Mouse (Mus musculus) intestine, embryonic 16.5 days (tissue): ENCODE data around the gene Myof. TPM values are rescaled to one million over a fixed set of nuclear protein-coding genes. Genes with fewer than 3 reads are reported as not detected.

Source experiments
- ATAC-seq: fragments of 200-750 bp; cut with Nextera tagmentation; 2 replicates; pipeline ENCODE4 v1.8.0; 2017; ENCODE audit warnings: moderate TSS enrichment, moderate library complexity
- H3K27ac ChIP-seq: fragments of 300-500 bp; sonication (generic); 2 replicates; pipeline ENCODE4 v1.5.1; 2014; ENCODE audit warnings: mild to moderate bottlenecking, low read length
- H3K27me3 ChIP-seq: fragments of 300-500 bp; sonication (generic); replicated peaks from 2 replicates; pipeline ENCODE4 v1.6.1; 2014; ENCODE audit warnings: low read length, control low read depth, mixed read lengths; ENCODE audit not compliant: control insufficient read depth, insufficient read depth
- H3K36me3 ChIP-seq: fragments of 300-500 bp; sonication (generic); 2 replicates; pipeline ENCODE4 v1.6.1; 2014; ENCODE audit warnings: low read length, control low read depth; ENCODE audit not compliant: control insufficient read depth, insufficient read depth
- H3K4me1 ChIP-seq: fragments of 300-500 bp; sonication (generic); 2 replicates; pipeline ENCODE4 v1.6.1; 2014; ENCODE audit warnings: low read length, control low read depth, mixed read lengths; ENCODE audit not compliant: control insufficient read depth, insufficient read depth
- H3K4me2 ChIP-seq: fragments of 300-500 bp; sonication (generic); 2 replicates; pipeline ENCODE4 v1.6.1; 2014; ENCODE audit warnings: low read depth, low read length, control low read depth
- H3K4me3 ChIP-seq: fragments of 300-500 bp; sonication (generic); 2 replicates; pipeline ENCODE4 v1.5.1; 2014; ENCODE audit warnings: mild to moderate bottlenecking, low read length
- H3K9ac ChIP-seq: fragments of 300-500 bp; sonication (generic); 2 replicates; pipeline ENCODE4 v1.6.1; 2014; ENCODE audit warnings: low read depth, low read length
- H3K9me3 ChIP-seq: fragments of 300-500 bp; sonication (generic); 2 replicates; pipeline ENCODE4 v1.6.1; 2016; ENCODE audit warnings: low read length, control low read depth; ENCODE audit not compliant: control insufficient read depth
- WGBS: fragments of 180-500 bp; shearing (Covaris S2); extraction: QIAGEN DNeasy Blood & Tissue Kit; methylation state at CpG from one replicate; pipeline ENCODE4 v1.1.7; 2014; 5-methylcytosine and 5-hydroxymethylcytosine counted together
- polyA plus RNA-seq: library from polyadenylated mRNA; unstranded; fragments of >200 nt; fragmentation: Nextera tagmentation; extraction: Ambion mirVana; gene quantifications from 2 replicates; pipeline ENCODE4 v1.2.1, GENCODE M21; 2015

Myof gene
- polyA plus RNA-seq, 1 experiment from 2014 or later: 6.5 TPM

- Histone ChIP-seq H3K27me3 (no peaks in the 10 kb centered on the region), H3K4me1 (peaks cover 42% of the 10 kb centered on the region), H3K4me3 (no peak overlapping the region), H3K4me2 (peak overlapping the region; percentile 18; the same call in 1 of the 2 replicates), H3K27ac (peak overlapping the region; percentile 7; the same call in 1 of the 2 replicates), H3K9me3 (no peaks in the 10 kb centered on the region), H3K9ac (no peak overlapping the region), H3K36me3 (no peaks in the 10 kb centered on the region)
- 51% methylated on average over 9 of the region's 9 CpGs for WGBS
- ATAC-seq: 0 out of 2 replicates have a peak, but pooled peaks have one; percentile 6
Measured at GRCm38 (mm10) chr19:38031144-38031543, 12.2 kb downstream of the Myof start.

GRCm38 (mm10) chr19:38030673-38031137, 12.7 kb downstream of the Myof start:
- Histone ChIP-seq H3K36me3 (no peaks in the 10 kb centered on the region), H3K4me1 (peaks cover 45% of the 10 kb centered on the region), H3K27ac (peak overlapping the region; percentile 77; the same call in 1 of the 2 replicates), H3K4me2 (peak overlapping the region; percentile 18; the same call in 1 of the 2 replicates), H3K9me3 (no peaks in the 10 kb centered on the region), H3K9ac (no peak overlapping the region), H3K4me3 (no peak overlapping the region), H3K27me3 (no peaks in the 10 kb centered on the region)
- peak; percentile 41 for ATAC-seq
- WGBS: 1% methylated on average over 17 of the region's 23 CpGs

DNA sequence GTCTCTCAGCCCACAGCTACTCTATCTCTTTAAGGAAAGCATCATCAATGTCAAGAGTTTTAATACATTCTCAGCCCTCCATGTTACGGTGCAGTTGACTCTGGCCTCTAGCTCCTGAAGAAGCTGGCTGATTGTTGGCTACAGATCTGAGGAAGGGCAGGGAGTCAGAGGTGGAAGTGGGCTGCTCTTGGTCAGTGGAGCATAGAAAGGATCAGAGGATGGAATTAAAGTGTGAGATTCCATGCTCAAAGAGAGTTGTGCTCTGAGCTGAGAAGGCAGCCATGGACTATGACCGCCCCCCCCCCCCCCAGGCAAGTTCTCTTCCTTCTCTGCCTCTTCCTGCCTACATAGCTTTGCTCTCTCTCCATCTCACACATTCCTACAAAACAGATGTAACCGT, 13.5 kb downstream of the Myof start:
- no peak for ATAC-seq
- Histone ChIP-seq H3K9ac (0 out of 2 replicates have a peak overlapping the region, but pooled peaks have one; percentile 2), H3K27me3 (no peaks in the 10 kb centered on the region), H3K4me3 (no peak overlapping the region), H3K4me1 (peaks cover 51% of the 10 kb centered on the region), H3K9me3 (no peaks in the 10 kb centered on the region), H3K36me3 (no peaks in the 10 kb centered on the region), H3K4me2 (0 out of 2 replicates have a peak overlapping the region, but pooled peaks have one; percentile 6), H3K27ac (peak overlapping the region; percentile 77)
- WGBS: 51% methylated on average over 3 of the region's 3 CpGs

- no peak for ATAC-seq
- H3K9ac ChIP-seq: no peak overlapping the region
- no peaks in the 10 kb centered on the region for H3K27me3 ChIP-seq
- 57% methylated on average over 3 of the region's 3 CpGs for WGBS
- no peaks in the 10 kb centered on the region for H3K36me3 ChIP-seq
- no peak overlapping the region for H3K4me3 ChIP-seq
- H3K9me3 ChIP-seq: no peaks in the 10 kb centered on the region
- H3K27ac ChIP-seq: peak overlapping the region; percentile 77
- H3K4me1 ChIP-seq: peaks cover 52% of the 10 kb centered on the region
- H3K4me2 ChIP-seq: 0 out of 2 replicates have a peak overlapping the region, but pooled peaks have one; percentile 6
Measured at GRCm38 (mm10) chr19:38029292-38029691, 14.1 kb downstream of the Myof start.

DNA sequence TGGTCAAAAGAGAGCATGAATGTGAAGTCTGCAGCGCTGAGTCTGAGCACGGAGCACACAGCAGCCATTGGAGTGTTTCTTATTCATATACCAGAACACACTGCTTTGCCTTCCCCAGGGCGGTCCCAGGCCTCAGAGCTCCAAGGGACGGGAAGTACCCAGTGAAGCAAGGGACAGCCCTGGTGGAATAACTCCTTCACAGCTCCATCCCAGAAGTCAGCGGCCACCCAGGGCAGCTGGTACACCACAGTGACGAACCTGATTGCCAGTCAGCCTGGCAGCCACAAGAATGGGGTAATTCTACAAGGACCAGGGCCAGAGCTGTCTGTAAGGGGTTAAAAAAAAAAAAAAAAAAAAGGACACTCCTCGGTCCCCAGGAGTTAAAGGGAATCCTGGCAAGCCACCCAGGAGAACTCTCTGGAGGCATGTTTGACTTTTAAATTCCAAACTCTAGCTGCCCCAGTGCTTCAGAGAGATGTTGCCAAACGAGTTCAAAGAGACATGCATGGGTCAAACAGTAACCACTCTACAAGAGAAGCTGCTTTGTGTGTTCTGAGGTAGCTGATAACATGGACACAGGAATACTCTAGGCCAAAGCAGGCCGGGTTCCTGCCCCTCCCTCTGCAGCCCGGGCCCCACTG, 15.4 kb downstream of the Myof start:
- peak overlapping the region; percentile 72 for H3K27ac ChIP-seq
- H3K4me2 ChIP-seq: no peak overlapping the region
- no peak overlapping the region for H3K4me3 ChIP-seq
- H3K9ac ChIP-seq: peak overlapping the region; percentile 34; the same call in 1 of the 2 replicates
- H3K36me3 ChIP-seq: no peaks in the 10 kb centered on the region
- no peaks in the 10 kb centered on the region for H3K9me3 ChIP-seq
- peaks cover 52% of the 10 kb centered on the region for H3K4me1 ChIP-seq
- 47% methylated on average over 10 of the region's 10 CpGs for WGBS
- no peak for ATAC-seq
- H3K27me3 ChIP-seq: no peaks in the 10 kb centered on the region

GRCm38 (mm10) chr19:38027389-38027788, 16.0 kb downstream of the Myof start:
- Histone ChIP-seq H3K36me3 (no peaks in the 10 kb centered on the region), H3K9ac (no peak overlapping the region), H3K9me3 (no peaks in the 10 kb centered on the region), H3K4me2 (no peak overlapping the region), H3K4me3 (no peak overlapping the region), H3K27ac (peak overlapping the region; percentile 72; the same call in 1 of the 2 replicates), H3K4me1 (peaks cover 50% of the 10 kb centered on the region), H3K27me3 (no peaks in the 10 kb centered on the region)
- no peak for ATAC-seq
- 79% methylated on average over 6 of the region's 6 CpGs for WGBS

DNA sequence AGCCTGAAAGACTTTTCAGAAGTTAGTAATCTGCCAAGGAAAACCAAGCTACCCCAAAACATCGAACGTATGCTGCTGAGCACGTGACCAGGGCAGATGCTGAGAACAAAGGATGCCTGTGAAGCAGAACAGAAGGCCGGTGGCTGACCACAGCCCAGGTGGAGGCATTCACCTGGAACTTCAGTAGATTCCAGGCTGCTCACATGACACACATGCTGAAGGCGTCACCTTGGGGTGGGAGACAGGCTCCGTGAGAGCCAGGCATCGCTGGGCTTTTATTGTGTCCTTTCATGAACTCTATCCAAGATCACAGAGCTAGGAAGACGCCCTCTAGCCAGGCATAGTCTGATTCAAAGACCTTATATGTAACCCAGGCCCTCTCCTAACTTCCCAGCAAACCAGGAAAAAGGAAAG, 17.2 kb downstream of the Myof start:
- H3K9me3 ChIP-seq: no peaks in the 10 kb centered on the region
- WGBS: 47% methylated on average over 8 of the region's 8 CpGs
- peak overlapping the region; percentile 44; the same call in 1 of the 2 replicates for H3K27ac ChIP-seq
- H3K9ac ChIP-seq: no peak overlapping the region
- no peaks in the 10 kb centered on the region for H3K36me3 ChIP-seq
- ATAC-seq: no peak
- peaks cover 47% of the 10 kb centered on the region for H3K4me1 ChIP-seq
- H3K4me3 ChIP-seq: no peak overlapping the region
- H3K27me3 ChIP-seq: no peaks in the 10 kb centered on the region
- no peak overlapping the region for H3K4me2 ChIP-seq

- no peaks in the 10 kb centered on the region for H3K36me3 ChIP-seq
- 39% methylated on average over 7 of the region's 9 CpGs for WGBS
- H3K27ac ChIP-seq: peak overlapping the region; percentile 5; the same call in 1 of the 2 replicates
- peak; percentile 75 for ATAC-seq
- no peaks in the 10 kb centered on the region for H3K9me3 ChIP-seq
- H3K4me3 ChIP-seq: no peak overlapping the region
- no peak overlapping the region for H3K4me2 ChIP-seq
- H3K27me3 ChIP-seq: no peaks in the 10 kb centered on the region
- peaks cover 42% of the 10 kb centered on the region for H3K4me1 ChIP-seq
- no peak overlapping the region for H3K9ac ChIP-seq
Measured at GRCm38 (mm10) chr19:38025254-38026041, 17.9 kb downstream of the Myof start.

DNA sequence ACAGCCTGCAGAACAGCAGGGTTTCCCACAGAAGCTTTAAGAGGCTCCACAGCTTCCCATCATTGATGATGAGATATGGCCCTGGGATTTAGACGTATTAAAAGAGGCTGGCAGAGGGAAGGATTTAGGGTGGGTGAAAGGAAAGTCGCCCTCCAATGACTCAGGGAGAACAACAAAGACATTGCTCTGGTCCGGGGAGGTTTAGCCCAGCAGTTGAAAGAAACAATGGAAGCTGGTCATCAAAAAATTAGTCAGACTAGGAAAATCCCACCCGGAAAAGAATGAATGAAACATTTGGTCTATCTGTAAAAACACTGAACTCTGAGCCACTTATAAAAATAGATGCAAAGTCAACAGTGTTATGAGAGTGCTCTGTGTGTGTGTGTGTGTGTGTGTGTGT, 19.8 kb downstream of the Myof start:
- Histone ChIP-seq H3K4me1 (peaks cover 29% of the 10 kb centered on the region), H3K27ac (no peak overlapping the region), H3K9me3 (no peaks in the 10 kb centered on the region), H3K27me3 (no peaks in the 10 kb centered on the region), H3K4me3 (no peak overlapping the region), H3K4me2 (no peak overlapping the region), H3K9ac (no peak overlapping the region), H3K36me3 (no peaks in the 10 kb centered on the region)
- no peak for ATAC-seq
- WGBS: 69% methylated on average over 4 of the region's 4 CpGs
